In the genomic region with DNA sequence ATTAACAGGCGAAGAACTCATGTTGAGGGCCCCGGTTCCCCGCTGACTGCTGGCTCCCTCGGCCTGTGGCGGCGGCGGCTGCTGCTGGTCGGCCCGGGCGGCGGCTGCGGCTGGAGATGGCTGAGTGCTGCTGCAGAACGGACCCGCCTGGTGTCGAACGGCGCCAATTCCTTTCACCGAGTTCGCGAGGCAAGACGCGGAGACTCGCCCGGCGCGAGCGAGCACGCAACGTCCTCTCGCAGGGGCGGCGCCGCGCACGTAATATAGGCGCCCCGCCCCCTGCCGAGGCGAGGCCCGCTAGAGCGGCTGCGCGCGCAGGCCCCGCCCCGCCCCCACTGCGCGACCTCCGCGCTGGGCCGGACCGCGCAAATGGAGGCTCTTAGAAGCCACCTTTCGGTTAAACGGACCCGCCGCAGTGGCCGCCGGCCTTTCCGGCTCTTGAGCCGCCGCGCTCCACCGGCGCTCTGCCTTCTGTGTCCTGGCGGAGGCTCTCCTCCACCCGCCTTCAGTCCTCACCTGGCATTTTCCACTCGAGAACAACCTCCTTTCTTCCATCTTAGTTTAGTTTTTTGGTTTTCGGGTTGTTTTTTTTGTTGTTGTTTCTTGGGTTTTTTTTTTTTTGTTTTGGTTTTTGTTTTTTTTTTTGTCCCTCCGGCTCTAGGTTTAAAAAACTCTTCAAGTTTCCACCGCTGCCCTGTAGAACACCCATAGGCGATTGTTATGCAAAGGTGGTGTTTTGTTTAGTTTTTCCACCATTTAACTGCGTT, we compare ENCODE assay signal across 7 mouse cellular contexts. TPM values are rescaled to one million over a fixed set of nuclear protein-coding genes. Genes with fewer than 3 reads are reported as not detected.
A peak's percentile ranks its signal among the peaks of the same experiment; 100 is the strongest.
DNase-seq lines count a peak whose midpoint lies in the region; ATAC-seq lines count a peak whose summit lies in the region.

Gene Hnrnpu, minus strand, starts transcription at position 247 of the 767 bp plus-strand sequence.

- H3K27ac ChIP-seq in embryonic facial prominence, embryonic 12.5 days = peak within 1 kb of the TSS; percentile 100
- H3K27ac ChIP-seq in limb, embryonic 13.5 days = peak within 1 kb of the TSS; percentile 100
- H3K27ac ChIP-seq in midbrain, embryonic 16.5 days (ENCODE audit: low read length) = peak within 1 kb of the TSS; percentile 99

- WGBS in embryonic facial prominence, embryonic 12.5 days = under 1% methylated on average over 73 of the region's 73 CpGs
- under 1% methylated on average over 73 of the region's 73 CpGs for WGBS in limb, embryonic 13.5 days
- WGBS in midbrain, embryonic 16.5 days = under 1% methylated on average over 73 of the region's 73 CpGs

- H3K27me3 ChIP-seq in embryonic facial prominence, embryonic 12.5 days = no peaks in the 10 kb centered on the region
- H3K27me3 ChIP-seq in limb, embryonic 13.5 days = no peaks in the 10 kb centered on the region
- H3K27me3 ChIP-seq in midbrain, embryonic 16.5 days (ENCODE audit: control insufficient read depth, insufficient read depth, low read depth, low read length) = no peaks in the 10 kb centered on the region

- H3K4me1 ChIP-seq in embryonic facial prominence, embryonic 12.5 days = peaks cover 11% of the 10 kb centered on the region
- peaks cover 20% of the 10 kb centered on the region for H3K4me1 ChIP-seq in limb, embryonic 13.5 days
- peaks cover 21% of the 10 kb centered on the region for H3K4me1 ChIP-seq in midbrain, embryonic 16.5 days (ENCODE audit: control insufficient read depth, insufficient read depth, low read length)

- H3K4me2 ChIP-seq in embryonic facial prominence, embryonic 12.5 days (replicated peaks) = peak within 1 kb of the TSS; percentile 59
- peak within 1 kb of the TSS; percentile 93 for H3K4me2 ChIP-seq in limb, embryonic 13.5 days (replicated peaks)
- peak within 1 kb of the TSS; percentile 65 for H3K4me2 ChIP-seq in midbrain, embryonic 16.5 days (ENCODE audit: low read length)

- peaks cover 16% of the 10 kb centered on the region for H3K36me3 ChIP-seq in embryonic facial prominence, embryonic 12.5 days
- H3K36me3 ChIP-seq in limb, embryonic 13.5 days = peaks cover 21% of the 10 kb centered on the region
- peaks cover 7% of the 10 kb centered on the region; the same call in 1 of the 2 replicates for H3K36me3 ChIP-seq in midbrain, embryonic 16.5 days (ENCODE audit: control insufficient read depth, insufficient read depth, low read length)

- no peaks in the 10 kb centered on the region for H3K9me3 ChIP-seq in embryonic facial prominence, embryonic 12.5 days
- H3K9me3 ChIP-seq in limb, embryonic 13.5 days = no peaks in the 10 kb centered on the region
- no peaks in the 10 kb centered on the region for H3K9me3 ChIP-seq in midbrain, embryonic 16.5 days (replicated peaks; ENCODE audit: control insufficient read depth, low read length, poor library complexity, severe bottlenecking)

- H3K4me3 ChIP-seq in embryonic facial prominence, embryonic 12.5 days = peak within 1 kb of the TSS; percentile 100
- peak within 1 kb of the TSS; percentile 100 for H3K4me3 ChIP-seq in limb, embryonic 13.5 days
- H3K4me3 ChIP-seq in midbrain, embryonic 16.5 days (ENCODE audit: low read depth, low read length) = peak within 1 kb of the TSS; percentile 100

- peak; percentile 86 for ATAC-seq in embryonic facial prominence, embryonic 12.5 days (ENCODE audit: insufficient number of reproducible peaks, insufficient read depth, low FRiP score, low TSS enrichment)
- ATAC-seq in limb, embryonic 13.5 days (ENCODE audit: low FRiP score, low read depth) = peak; percentile 88
- ATAC-seq in midbrain, embryonic 16.5 days = peak; percentile 87

- peak; percentile 98 for DNase-seq in adrenal gland, postnatal 25 days
- peak; percentile 96 to 97 for DNase-seq in heart, adult 18-20 months
- DNase-seq in kidney, adult 8-10 months = peak; percentile 95 to 96
- DNase-seq in spleen, postnatal 10 days (ENCODE audit: low spot score in 2 of 2) = peak; percentile 94 to 97

- peak within 1 kb of the TSS; percentile 100 for H3K9ac ChIP-seq in embryonic facial prominence, embryonic 12.5 days
- H3K9ac ChIP-seq in limb, embryonic 13.5 days = peak within 1 kb of the TSS; percentile 100
- H3K9ac ChIP-seq in midbrain, embryonic 16.5 days (ENCODE audit: low read depth, low read length) = peak within 1 kb of the TSS; percentile 100

RNA-seq across cellular contexts. Expression of gene Hnrnpu, which starts in this region (rescaled TPM):
- 446 and 468 TPM in 2 replicates for total RNA-seq in adrenal gland, postnatal 25 days (2021)
- polyA plus RNA-seq in embryonic facial prominence, embryonic 12.5 days (2016; fragmentation: Nextera tagmentation; extraction: Ambion mirVana) = 797 and 876 TPM in 2 replicates
- total RNA-seq in heart, adult 18-20 months (2021) = 100 to 1,000 TPM; 146 to 173 TPM
- 344 TPM in 2 replicates for polyA plus RNA-seq in limb, embryonic 13.5 days (2015; fragmentation: Nextera tagmentation; extraction: Ambion mirVana)
- 178 and 206 TPM in 2 replicates for polyA plus RNA-seq in midbrain, embryonic 16.5 days (2015; fragmentation: Nextera tagmentation; extraction: Ambion mirVana)

Comparison
In these comparisons a context has a peak if more than half of its experiments do, and no peak if none do; other contexts are left out.
1. Peak in every context shown above with its lines: DNase-seq, ATAC-seq, H3K4me3 ChIP-seq and H3K27ac ChIP-seq.